Mouse (Mus musculus) midbrain, embryonic 11.5 days (tissue): Measurements from ENCODE around the gene Glp2r. TPM values are rescaled to one million over a fixed set of nuclear protein-coding genes. Genes with fewer than 3 reads are reported as not detected.

ENCODE experiments used
- ATAC-seq: fragments of 200-750 bp; cut with Nextera tagmentation; 2 replicates; pipeline ENCODE4 v1.8.0; 2017; ENCODE audit warnings: moderate TSS enrichment, moderate library complexity; ENCODE audit not compliant: low FRiP score
- DNase-seq: peaks from one replicate; pipeline ENCODE4 v3.0.0; 2015; ENCODE audit warnings: low spot score; ENCODE audit errors: missing footprints
- H3K27ac ChIP-seq: fragments of 300-500 bp; sonication (generic); 2 replicates; pipeline ENCODE4 v1.5.1; 2014; ENCODE audit warnings: low read depth, low read length
- H3K27me3 ChIP-seq: fragments of 300-500 bp; sonication (generic); 2 replicates; pipeline ENCODE4 v1.6.1; 2014; ENCODE audit warnings: mild to moderate bottlenecking, low read length, moderate library complexity, mixed read lengths; ENCODE audit not compliant: control insufficient read depth, insufficient read depth
- H3K36me3 ChIP-seq: fragments of 300-500 bp; sonication (generic); 2 replicates; pipeline ENCODE4 v1.6.1; 2014; ENCODE audit warnings: mild to moderate bottlenecking, low read length, moderate library complexity, mixed read lengths; ENCODE audit not compliant: control insufficient read depth, insufficient read depth
- H3K4me1 ChIP-seq: fragments of 300-500 bp; sonication (generic); 2 replicates; pipeline ENCODE4 v1.6.1; 2014; ENCODE audit warnings: low read length; ENCODE audit not compliant: control insufficient read depth, insufficient read depth
- H3K4me2 ChIP-seq: fragments of 300-500 bp; sonication (generic); 2 replicates; pipeline ENCODE4 v1.6.1; 2014; ENCODE audit warnings: mild to moderate bottlenecking, moderate library complexity
- H3K4me3 ChIP-seq: fragments of 300-500 bp; sonication (generic); 2 replicates; pipeline ENCODE4 v1.5.1; 2014; ENCODE audit warnings: low read depth, low read length
- H3K9ac ChIP-seq: fragments of 300-500 bp; sonication (generic); 2 replicates; pipeline ENCODE4 v1.6.1; 2014; ENCODE audit warnings: low read length
- H3K9me3 ChIP-seq: fragments of 300-500 bp; sonication (generic); 2 replicates; pipeline ENCODE4 v1.6.1; 2016; ENCODE audit warnings: low read length; ENCODE audit not compliant: control insufficient read depth
- WGBS: fragments of 180-500 bp; shearing (Covaris S2); extraction: QIAGEN DNeasy Blood & Tissue Kit; methylation state at CpG from one replicate; pipeline ENCODE4 v1.1.7; 2014; 5-methylcytosine and 5-hydroxymethylcytosine counted together
- polyA plus RNA-seq: library from polyadenylated mRNA; unstranded; fragments of >200 nt; fragmentation: Nextera tagmentation; extraction: Ambion mirVana; gene quantifications from 2 replicates; pipeline ENCODE4 v1.2.1, GENCODE M21; 2014

Glp2r gene
- polyA plus RNA-seq: not detected in 2 replicates

DNA sequence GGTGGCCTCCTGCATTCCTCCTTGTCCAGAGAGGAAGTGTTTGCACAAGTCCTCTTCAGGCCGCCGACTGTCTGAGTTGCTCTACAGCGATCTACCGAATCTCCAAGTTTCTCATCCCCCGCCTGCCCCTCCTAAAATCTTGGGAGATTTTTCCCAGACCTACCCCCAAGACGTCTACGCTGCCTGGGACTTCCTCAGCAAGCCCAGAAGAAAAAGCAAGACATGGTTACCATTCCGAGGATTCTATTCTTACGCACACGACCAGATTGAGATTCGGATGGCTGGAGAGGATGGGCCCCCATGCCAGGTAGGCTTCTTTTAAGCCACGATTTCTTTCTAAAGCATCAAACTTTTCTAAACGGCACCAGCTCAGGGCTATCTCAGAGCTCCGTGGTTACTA, at the start of gene Glp2r:
Glp2r (minus strand) TSS at position 101 of the 400 bp plus-strand sequence.
- H3K4me2 ChIP-seq: no peak within 1 kb of the TSS
- H3K36me3 ChIP-seq: no peaks in the 10 kb centered on the region
- H3K4me1 ChIP-seq: no peaks in the 10 kb centered on the region
- H3K4me3 ChIP-seq: no peak within 1 kb of the TSS
- H3K27ac ChIP-seq: no peak within 1 kb of the TSS
- H3K9me3 ChIP-seq: no peaks in the 10 kb centered on the region
- H3K9ac ChIP-seq: no peak within 1 kb of the TSS
- 89% methylated on average over 14 of the region's 14 CpGs for WGBS
- no peaks in the 10 kb centered on the region for H3K27me3 ChIP-seq
- ATAC-seq (no peak), DNase-seq (no peak)

DNA sequence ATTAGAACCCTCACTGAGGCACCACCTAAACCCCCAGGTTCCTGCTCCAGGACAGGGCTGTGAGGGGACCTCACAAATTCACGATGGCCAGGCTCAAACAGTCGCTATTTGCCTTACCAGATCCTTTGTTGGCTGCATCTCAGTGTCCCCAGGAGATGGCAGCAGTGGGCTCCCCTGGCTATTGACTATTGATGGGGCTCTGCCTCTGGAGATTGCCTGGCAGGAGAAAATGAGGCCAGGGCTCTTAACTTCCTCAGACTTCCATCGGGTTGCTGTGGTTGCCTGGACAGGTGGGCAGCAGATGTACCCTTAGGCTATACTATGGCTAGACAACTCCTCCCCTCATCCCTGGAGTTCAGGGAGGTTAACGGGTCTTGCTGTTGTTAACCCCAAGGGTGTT, 49.3 kb upstream of the Glp2r start:
- Histone ChIP-seq H3K4me2 (no peak overlapping the region), H3K9ac (no peak overlapping the region), H3K36me3 (no peaks in the 10 kb centered on the region), H3K27ac (no peak overlapping the region), H3K4me3 (no peak overlapping the region), H3K9me3 (no peaks in the 10 kb centered on the region), H3K4me1 (no peaks in the 10 kb centered on the region), H3K27me3 (no peaks in the 10 kb centered on the region)
- ATAC-seq (no peak), DNase-seq (peak; percentile 85)
- 28% methylated on average over 4 of the region's 4 CpGs for WGBS

DNA sequence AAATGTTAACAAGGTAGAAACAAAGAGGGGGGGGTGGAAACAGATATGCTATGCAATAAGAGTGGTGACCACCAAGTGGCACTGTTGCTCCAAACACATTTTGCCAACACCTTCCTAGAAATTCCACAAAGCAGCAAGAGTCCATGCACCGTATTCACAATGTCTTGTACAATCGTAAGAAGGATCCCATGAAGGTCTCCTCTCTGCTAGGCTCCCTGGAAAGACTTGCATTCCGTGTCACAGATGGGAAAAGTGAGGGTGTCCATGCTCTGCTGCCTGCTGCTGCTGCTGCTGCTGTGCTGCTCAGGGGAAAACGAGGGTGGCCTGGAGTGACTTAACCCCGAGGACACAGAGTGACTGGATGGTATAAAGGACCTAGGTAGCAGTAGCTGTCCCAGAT, 48.7 kb upstream of the Glp2r start:
- H3K4me1 ChIP-seq: no peaks in the 10 kb centered on the region
- no peak for ATAC-seq
- peak overlapping the region; percentile 45 for H3K9ac ChIP-seq
- no peak overlapping the region for H3K27ac ChIP-seq
- peak; percentile 90 for DNase-seq
- H3K4me3 ChIP-seq: no peak overlapping the region
- H3K27me3 ChIP-seq: no peaks in the 10 kb centered on the region
- 26% methylated on average over 5 of the region's 5 CpGs for WGBS
- no peaks in the 10 kb centered on the region for H3K36me3 ChIP-seq
- no peak overlapping the region for H3K4me2 ChIP-seq
- H3K9me3 ChIP-seq: no peaks in the 10 kb centered on the region

DNA sequence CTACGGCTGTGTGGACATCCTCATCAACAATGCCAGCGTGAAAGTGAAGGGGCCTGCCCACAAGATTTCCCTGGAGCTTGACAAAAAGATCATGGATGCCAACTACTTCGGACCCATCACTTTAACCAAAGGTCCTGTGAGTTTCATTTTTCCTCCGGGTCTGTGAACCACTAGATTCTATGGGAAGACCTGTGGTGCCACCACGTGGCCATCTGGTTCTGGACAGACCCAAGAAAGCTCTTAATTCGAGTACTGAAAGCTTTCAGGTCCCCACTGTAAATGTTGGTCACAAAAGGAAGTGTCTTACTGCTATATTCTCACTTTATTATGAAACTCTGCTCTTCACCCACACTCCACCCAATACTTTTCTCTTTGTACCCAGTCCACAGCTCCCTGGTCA, 40.6 kb upstream of the Glp2r start:
- DNase-seq (no peak), ATAC-seq (no peak)
- Histone ChIP-seq H3K27me3 (no peaks in the 10 kb centered on the region), H3K36me3 (no peaks in the 10 kb centered on the region), H3K9ac (no peak overlapping the region), H3K4me1 (no peaks in the 10 kb centered on the region), H3K27ac (no peak overlapping the region), H3K4me2 (no peak overlapping the region), H3K9me3 (no peaks in the 10 kb centered on the region), H3K4me3 (no peak overlapping the region)
- 77% methylated on average over 6 of the region's 6 CpGs for whole genome bisulfite sequencing

GRCm38 (mm10) chr11:67808051-67808450, 37.1 kb upstream of the Glp2r start:
- DNase-seq: no peak
- 83% methylated on average over 5 of the region's 5 CpGs for WGBS
- no peak overlapping the region for H3K4me3 ChIP-seq
- ATAC-seq: no peak
- H3K9me3 ChIP-seq: no peaks in the 10 kb centered on the region
- no peak overlapping the region for H3K9ac ChIP-seq
- H3K27me3 ChIP-seq: no peaks in the 10 kb centered on the region
- H3K4me2 ChIP-seq: no peak overlapping the region
- H3K4me1 ChIP-seq: no peaks in the 10 kb centered on the region
- no peak overlapping the region for H3K27ac ChIP-seq
- H3K36me3 ChIP-seq: no peaks in the 10 kb centered on the region

- H3K27me3 ChIP-seq: no peaks in the 10 kb centered on the region
- no peak overlapping the region for H3K4me3 ChIP-seq
- no peak overlapping the region for H3K4me2 ChIP-seq
- no peaks in the 10 kb centered on the region for H3K9me3 ChIP-seq
- 85% methylated on average over 11 of the region's 11 CpGs for WGBS
- no peaks in the 10 kb centered on the region for H3K36me3 ChIP-seq
- DNase-seq: no peak
- H3K27ac ChIP-seq: no peak overlapping the region
- H3K4me1 ChIP-seq: no peaks in the 10 kb centered on the region
- ATAC-seq: no peak
- H3K9ac ChIP-seq: no peak overlapping the region
These were observed 36.1 kb upstream of the Glp2r start for GRCm38 (mm10) chr11:67806832-67807597.

GRCm38 (mm10) chr11:67805538-67805937, 34.6 kb upstream of the Glp2r start:
- Histone ChIP-seq H3K4me2 (no peak overlapping the region), H3K36me3 (no peaks in the 10 kb centered on the region), H3K4me1 (no peaks in the 10 kb centered on the region), H3K27ac (no peak overlapping the region), H3K27me3 (no peaks in the 10 kb centered on the region), H3K9ac (no peak overlapping the region), H3K9me3 (no peaks in the 10 kb centered on the region), H3K4me3 (no peak overlapping the region)
- no peak for DNase-seq
- no peak for ATAC-seq
- 89% methylated on average over 1 of the region's 1 CpGs for WGBS

DNA sequence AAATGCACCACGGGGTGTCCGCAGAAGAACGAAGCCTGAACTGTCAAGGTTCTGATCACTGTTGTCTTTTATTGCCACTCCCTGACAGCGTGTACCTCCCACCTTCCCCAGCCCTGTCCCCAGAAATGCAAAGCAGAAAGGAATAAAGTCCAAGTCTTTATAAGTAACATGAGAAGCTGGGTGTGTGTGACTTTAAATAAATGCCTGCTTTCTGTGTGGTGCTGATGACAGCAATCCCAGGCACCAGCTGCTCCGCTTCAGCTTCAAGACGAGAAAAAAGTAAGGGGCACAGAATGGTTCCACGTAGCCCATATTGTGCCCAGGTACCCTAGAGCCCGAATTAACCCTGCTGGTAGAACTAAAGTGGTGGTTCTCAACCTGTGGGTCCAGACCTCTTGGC, 30.2 kb upstream of the Glp2r start:
- H3K4me2 ChIP-seq: no peak overlapping the region
- 83% methylated on average over 8 of the region's 8 CpGs for WGBS
- DNase-seq (no peak), ATAC-seq (no peak)
- no peaks in the 10 kb centered on the region for H3K9me3 ChIP-seq
- H3K27ac ChIP-seq: no peak overlapping the region
- no peaks in the 10 kb centered on the region for H3K4me1 ChIP-seq
- no peak overlapping the region for H3K4me3 ChIP-seq
- H3K36me3 ChIP-seq: no peaks in the 10 kb centered on the region
- H3K9ac ChIP-seq: no peak overlapping the region
- H3K27me3 ChIP-seq: no peaks in the 10 kb centered on the region

DNA sequence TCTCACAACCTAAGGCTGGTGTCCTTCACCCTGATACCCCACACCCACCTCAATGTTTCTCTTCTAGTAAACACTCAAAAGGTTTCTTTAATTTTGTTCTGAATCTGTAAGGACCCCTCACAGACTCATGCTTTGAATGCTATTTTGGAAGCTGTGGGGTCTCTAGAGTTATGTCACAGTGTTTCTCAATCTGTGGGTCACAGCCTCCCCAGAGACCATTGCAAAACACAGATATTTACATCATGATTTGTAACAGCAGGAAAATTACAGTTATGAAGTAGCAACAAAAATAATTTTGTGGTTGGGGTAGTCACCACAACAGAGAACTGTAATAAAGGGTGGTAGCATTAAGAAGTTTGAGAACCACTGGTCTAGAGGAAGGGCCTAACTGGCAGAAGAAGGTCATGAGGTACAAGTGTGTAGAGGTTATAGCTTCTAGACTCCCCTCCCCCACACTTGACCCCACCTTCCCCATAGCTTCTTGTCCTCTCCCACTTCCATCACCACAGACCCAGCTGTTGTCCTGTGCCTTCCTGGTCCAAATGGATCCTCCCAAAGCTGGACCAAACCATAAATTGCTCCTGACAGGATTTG, 29.3 kb upstream of the Glp2r start:
- H3K9me3 ChIP-seq: no peaks in the 10 kb centered on the region
- H3K27ac ChIP-seq: no peak overlapping the region
- DNase-seq: no peak
- H3K4me2 ChIP-seq: no peak overlapping the region
- H3K36me3 ChIP-seq: no peaks in the 10 kb centered on the region
- H3K4me3 ChIP-seq: no peak overlapping the region
- H3K27me3 ChIP-seq: no peaks in the 10 kb centered on the region
- H3K4me1 ChIP-seq: no peaks in the 10 kb centered on the region
- ATAC-seq: no peak
- H3K9ac ChIP-seq: no peak overlapping the region
